8 mouse cellular contexts compared by ENCODE assay signal in genomic region chr10:62792177-62793090, GRCm38 (mm10). TPM values are rescaled to one million over a fixed set of nuclear protein-coding genes. Genes with fewer than 3 reads are reported as not detected.
A peak's percentile ranks its signal among the peaks of the same experiment; 100 is the strongest.
DNase-seq lines count a peak whose midpoint lies in the region; ATAC-seq and TF ChIP-seq lines count a peak whose summit lies in the region.

Gene Ccar1 (minus strand): TSS chr10:62792286.

- peak; percentile 99 for DNase-seq in A20 (ENCODE audit: low read depth, low spot score)
- peak; percentile 98 to 99 for DNase-seq in heart, adult 9 months (ENCODE audit: low spot score in 2 of 2)
- peak; percentile 92 to 96 for DNase-seq in monocyte, adult 2 months (ENCODE audit: low read depth in 1 of 2, low spot score in 2 of 2)
- peak; percentile 98 for DNase-seq in spleen, postnatal 36 days (ENCODE audit: low spot score in 2 of 2)

- H3K36me3 ChIP-seq in kidney, embryonic 14.5 days (ENCODE audit: control insufficient read depth, insufficient read depth, low read length) = peaks cover 28% of the 10 kb centered on the region
- peaks cover 25% of the 10 kb centered on the region for H3K36me3 ChIP-seq in limb, embryonic 15.5 days

- peak; percentile 99 for ATAC-seq in kidney, embryonic 14.5 days (ENCODE audit: low FRiP score, low TSS enrichment)
- peak; percentile 95 for ATAC-seq in limb, embryonic 15.5 days (ENCODE audit: insufficient number of reproducible peaks, low FRiP score, low TSS enrichment, low read depth)

- peaks cover 28% of the 10 kb centered on the region for H3K4me1 ChIP-seq in bone marrow macrophage, adult 2 months (ENCODE audit: control insufficient read depth, insufficient read depth, low read length)
- H3K4me1 ChIP-seq in embryonic fibroblast, embryonic 13.5 days (ENCODE audit: control insufficient read depth, insufficient read depth, low read length) = no peaks in the 10 kb centered on the region; the same call in 1 of the 2 replicates
- peaks cover 3% of the 10 kb centered on the region; the same call in 1 of the 2 replicates for H3K4me1 ChIP-seq in kidney, embryonic 14.5 days (ENCODE audit: control insufficient read depth, insufficient read depth, low read length)
- peaks cover 9% of the 10 kb centered on the region; the same call in 1 of the 2 replicates for H3K4me1 ChIP-seq in limb, embryonic 15.5 days

- H3K27me3 ChIP-seq in kidney, embryonic 14.5 days (ENCODE audit: control insufficient read depth, insufficient read depth, low read length) = no peaks in the 10 kb centered on the region
- H3K27me3 ChIP-seq in limb, embryonic 15.5 days = no peaks in the 10 kb centered on the region

- no peaks in the 10 kb centered on the region for H3K9me3 ChIP-seq in kidney, embryonic 14.5 days (ENCODE audit: control insufficient read depth, low read length)
- no peaks in the 10 kb centered on the region for H3K9me3 ChIP-seq in limb, embryonic 15.5 days

- peak within 1 kb of the TSS; percentile 57 for H3K4me2 ChIP-seq in kidney, embryonic 14.5 days (replicated peaks; ENCODE audit: low read depth, low read length)
- H3K4me2 ChIP-seq in limb, embryonic 15.5 days = peak within 1 kb of the TSS; percentile 61

- H3K9ac ChIP-seq in kidney, embryonic 14.5 days (ENCODE audit: low read depth, low read length) = peak within 1 kb of the TSS; percentile 99
- H3K9ac ChIP-seq in limb, embryonic 15.5 days = peak within 1 kb of the TSS; percentile 97

- TF ChIP-seq CTCF in bone marrow macrophage, adult 2 months (IDR thresholded peaks at IDR 0.05; ENCODE audit: low read depth, low read length) = 0 out of 2 replicates have a peak, but pooled peaks have one; percentile 15
- TF ChIP-seq CTCF in embryonic fibroblast, embryonic 13.5 days (IDR thresholded peaks at IDR 0.05; ENCODE audit: borderline replicate concordance, insufficient read depth, low read length) = no peak

- peak within 1 kb of the TSS; percentile 92 for H3K27ac ChIP-seq in bone marrow macrophage, adult 2 months (ENCODE audit: insufficient read depth, low read depth, low read length)
- H3K27ac ChIP-seq in embryonic fibroblast, embryonic 13.5 days (ENCODE audit: insufficient read depth, low read length) = peak within 1 kb of the TSS; percentile 91
- H3K27ac ChIP-seq in kidney, embryonic 14.5 days (ENCODE audit: low read depth, low read length) = peak within 1 kb of the TSS; percentile 98
- H3K27ac ChIP-seq in limb, embryonic 15.5 days = peak within 1 kb of the TSS; percentile 94

- WGBS in kidney, embryonic 14.5 days = 4% methylated on average over 55 of the region's 55 CpGs
- 3% methylated on average over 55 of the region's 55 CpGs for WGBS in limb, embryonic 15.5 days

- peak within 1 kb of the TSS; percentile 88 for H3K4me3 ChIP-seq in bone marrow macrophage, adult 2 months (ENCODE audit: insufficient read depth, low read length)
- H3K4me3 ChIP-seq in embryonic fibroblast, embryonic 13.5 days (ENCODE audit: insufficient read depth, low read length) = peak within 1 kb of the TSS; percentile 64
- peak within 1 kb of the TSS; percentile 99 for H3K4me3 ChIP-seq in kidney, embryonic 14.5 days (ENCODE audit: low read length)
- H3K4me3 ChIP-seq in limb, embryonic 15.5 days = peak within 1 kb of the TSS; percentile 95

- no peak for TF ChIP-seq POLR2A in bone marrow macrophage, adult 2 months (IDR thresholded peaks at IDR 0.05; ENCODE audit: borderline replicate concordance, low read depth, low read length)
- peak; percentile 86 for TF ChIP-seq POLR2A in embryonic fibroblast, embryonic 13.5 days (IDR thresholded peaks at IDR 0.05; ENCODE audit: low read depth, low read length)

RNA-seq across cellular contexts. Expression of gene Ccar1, which starts in this region (rescaled TPM):
- 82.6 and 93.4 TPM in 2 replicates for polyA plus RNA-seq in bone marrow macrophage, adult 2 months (2012; ENCODE audit: insufficient read depth, insufficient read length, missing spikeins)
- 101 and 108 TPM in 2 replicates for polyA plus RNA-seq in embryonic fibroblast, embryonic 13.5 days (2011; ENCODE audit: insufficient read length, low read depth, missing spikeins)
- 121 and 178 TPM in 2 replicates for polyA plus RNA-seq in kidney, embryonic 14.5 days (2014; fragmentation: Nextera tagmentation; extraction: Ambion mirVana)
- polyA plus RNA-seq in limb, embryonic 15.5 days (2015; fragmentation: Nextera tagmentation; extraction: Ambion mirVana) = 102 and 106 TPM in 2 replicates

Comparison
In these comparisons a context has a peak if more than half of its experiments do, and no peak if none do; other contexts are left out.
1. Peak in every context shown above with its lines: DNase-seq, ATAC-seq, H3K4me3 ChIP-seq and H3K27ac ChIP-seq.